Mouse (Mus musculus) kidney, embryonic 15.5 days (tissue): ENCODE results near the gene Slc25a13. TPM values are rescaled to one million over a fixed set of nuclear protein-coding genes. Genes with fewer than 3 reads are reported as not detected.
"Not testable (repeated sequence)": the region's sequence is repeated elsewhere in the genome, so short reads cannot be mapped to it uniquely, and the experiment has no call there.

Experiments used
- ATAC-seq: fragments of 200-750 bp; cut with Nextera tagmentation; replicated peaks from 2 replicates; pipeline ENCODE4 v1.8.0; 2017; ENCODE audit warnings: moderate TSS enrichment; ENCODE audit not compliant: low FRiP score
- H3K27ac ChIP-seq: fragments of 300-500 bp; sonication (generic); 2 replicates; pipeline ENCODE4 v1.5.1; 2015; ENCODE audit warnings: mild to moderate bottlenecking, inconsistent platforms
- H3K27me3 ChIP-seq: fragments of 300-500 bp; sonication (generic); 2 replicates; pipeline ENCODE4 v1.6.1; 2015; ENCODE audit warnings: inconsistent platforms
- H3K36me3 ChIP-seq: fragments of 300-500 bp; sonication (generic); 2 replicates; pipeline ENCODE4 v1.6.1; 2015; ENCODE audit warnings: inconsistent platforms
- H3K4me1 ChIP-seq: fragments of 300-500 bp; sonication (generic); 2 replicates; pipeline ENCODE4 v1.6.1; 2015; ENCODE audit warnings: inconsistent platforms
- H3K4me2 ChIP-seq: fragments of 300-500 bp; sonication (generic); 2 replicates; pipeline ENCODE4 v1.6.1; 2015; ENCODE audit warnings: moderate library complexity, mild to moderate bottlenecking, inconsistent platforms
- H3K4me3 ChIP-seq: fragments of 300-500 bp; sonication (generic); replicated peaks from 2 replicates; pipeline ENCODE4 v1.5.1; 2015; ENCODE audit warnings: mild to moderate bottlenecking, inconsistent platforms
- H3K9ac ChIP-seq: fragments of 300-500 bp; sonication (generic); 2 replicates; pipeline ENCODE4 v1.6.1; 2015; ENCODE audit warnings: mild to moderate bottlenecking, inconsistent platforms
- H3K9me3 ChIP-seq: fragments of 300-500 bp; sonication (generic); replicated peaks from 2 replicates; pipeline ENCODE4 v1.6.1; 2016; ENCODE audit warnings: inconsistent platforms
- WGBS: fragments of 180-500 bp; shearing (Covaris S2); methylation state at CpG from one replicate; pipeline ENCODE4 v1.1.7; 2015; ENCODE audit warnings: mixed read lengths; 5-methylcytosine and 5-hydroxymethylcytosine counted together
- polyA plus RNA-seq: library from polyadenylated mRNA; unstranded; fragments of >200 nt; fragmentation: Nextera tagmentation; extraction: Ambion mirVana; gene quantifications from 2 replicates; pipeline ENCODE4 v1.2.1, GENCODE M21; 2015

Slc25a13 gene
- polyA plus RNA-seq, 1 experiment from 2014 or later, result 43.6 TPM

- WGBS, result 67% methylated on average over 7 of the region's 7 CpGs
- no peak overlapping the region for H3K4me2 ChIP-seq
- H3K4me3 ChIP-seq, result no peak overlapping the region
- ATAC-seq, result peak; percentile 63; the same call in 1 of the 2 replicates
- H3K9ac ChIP-seq, result no peak overlapping the region
- 0 out of 2 replicates have a peak overlapping the region, but pooled peaks have one; percentile 18 for H3K27ac ChIP-seq
- H3K36me3 ChIP-seq, result 0 out of 2 replicates have a peak, but pooled peaks cover 2% of the 10 kb centered on the region
- no peaks in the 10 kb centered on the region for H3K9me3 ChIP-seq
- H3K27me3 ChIP-seq, result no peaks in the 10 kb centered on the region
- H3K4me1 ChIP-seq, result peaks cover 18% of the 10 kb centered on the region
Measured at GRCm38 (mm10) chr6:6184921-6185734, 31.8 kb downstream of the Slc25a13 start.

- WGBS, result 56% methylated on average over 8 of the region's 8 CpGs
- no peaks in the 10 kb centered on the region for H3K9me3 ChIP-seq
- no peak for ATAC-seq
- H3K27ac ChIP-seq, result no peak overlapping the region
- H3K9ac ChIP-seq, result no peak overlapping the region
- peaks cover 13% of the 10 kb centered on the region for H3K36me3 ChIP-seq
- no peaks in the 10 kb centered on the region for H3K27me3 ChIP-seq
- no peak overlapping the region for H3K4me2 ChIP-seq
- peaks cover 18% of the 10 kb centered on the region for H3K4me1 ChIP-seq
- H3K4me3 ChIP-seq, result no peak overlapping the region
Measured at GRCm38 (mm10) chr6:6183601-6184000, 33.4 kb downstream of the Slc25a13 start.

GRCm38 (mm10) chr6:6182191-6182590, 34.8 kb downstream of the Slc25a13 start:
- 92% methylated on average over 7 of the region's 7 CpGs for WGBS
- ATAC-seq, result no peak

GRCm38 (mm10) chr6:6178341-6178740, 38.6 kb downstream of the Slc25a13 start:
- H3K9me3 ChIP-seq, H3K9ac ChIP-seq, H3K27me3 ChIP-seq, H3K4me3 ChIP-seq, H3K27ac ChIP-seq, H3K4me2 ChIP-seq, ATAC-seq: not testable (repeated sequence)
- 91% methylated on average over 15 of the region's 15 CpGs for WGBS
- Histone ChIP-seq H3K4me1 (peaks cover 15% of the 10 kb centered on the region), H3K36me3 (peaks cover 16% of the 10 kb centered on the region)

More at GRCm38 (mm10) chr6:6182191-6182590, 34.8 kb downstream of the Slc25a13 start:
- no peak overlapping the region for H3K27ac ChIP-seq
- H3K4me2 ChIP-seq, result no peak overlapping the region
- H3K27me3 ChIP-seq, result no peaks in the 10 kb centered on the region
- no peak overlapping the region for H3K9ac ChIP-seq
- peaks cover 18% of the 10 kb centered on the region for H3K4me1 ChIP-seq
- H3K4me3 ChIP-seq, result no peak overlapping the region
- H3K36me3 ChIP-seq, result peaks cover 16% of the 10 kb centered on the region
- H3K9me3 ChIP-seq, result no peaks in the 10 kb centered on the region

GRCm38 (mm10) chr6:6175350-6175971, 41.5 kb downstream of the Slc25a13 start:
- Histone ChIP-seq H3K4me2 (no peak overlapping the region), H3K4me1 (peaks cover 15% of the 10 kb centered on the region), H3K4me3 (no peak overlapping the region), H3K27me3 (no peaks in the 10 kb centered on the region), H3K9me3 (no peaks in the 10 kb centered on the region), H3K27ac (no peak overlapping the region), H3K9ac (no peak overlapping the region), H3K36me3 (peaks cover 16% of the 10 kb centered on the region)
- WGBS, result 68% methylated on average over 5 of the region's 5 CpGs
- ATAC-seq, result no peak

GRCm38 (mm10) chr6:6173935-6174561, 42.9 kb downstream of the Slc25a13 start:
- Histone ChIP-seq H3K4me1 (peaks cover 18% of the 10 kb centered on the region), H3K36me3 (peaks cover 7% of the 10 kb centered on the region)
- WGBS, result 42% methylated on average over 9 of the region's 9 CpGs

GRCm38 (mm10) chr6:6173166-6173934, 43.6 kb downstream of the Slc25a13 start:
- Histone ChIP-seq H3K27me3 (no peaks in the 10 kb centered on the region), H3K4me1 (peaks cover 21% of the 10 kb centered on the region), H3K36me3 (peaks cover under 1% of the 10 kb centered on the region; the same call in 1 of the 2 replicates), H3K4me3 (no peak overlapping the region), H3K4me2 (no peak overlapping the region), H3K9me3 (no peaks in the 10 kb centered on the region), H3K9ac (no peak overlapping the region), H3K27ac (no peak overlapping the region)
- no peak for ATAC-seq
- WGBS, result 41% methylated on average over 15 of the region's 15 CpGs

More at GRCm38 (mm10) chr6:6173935-6174561, 42.9 kb downstream of the Slc25a13 start:
- Histone ChIP-seq H3K9ac (no peak overlapping the region), H3K9me3 (no peaks in the 10 kb centered on the region), H3K4me3 (no peak overlapping the region), H3K27me3 (no peaks in the 10 kb centered on the region), H3K27ac (no peak overlapping the region), H3K4me2 (no peak overlapping the region)
- ATAC-seq, result peak; percentile 57; the same call in 1 of the 2 replicates

- WGBS, result 77% methylated on average over 11 of the region's 11 CpGs
- Histone ChIP-seq H3K27me3 (no peaks in the 10 kb centered on the region), H3K9ac (no peak overlapping the region), H3K27ac (no peak overlapping the region), H3K36me3 (no peaks in the 10 kb centered on the region), H3K4me2 (no peak overlapping the region), H3K4me3 (no peak overlapping the region), H3K4me1 (peaks cover 15% of the 10 kb centered on the region), H3K9me3 (no peaks in the 10 kb centered on the region)
- no peak for ATAC-seq
Measured at GRCm38 (mm10) chr6:6168566-6169134, 48.3 kb downstream of the Slc25a13 start.

- Histone ChIP-seq H3K4me2 (no peak overlapping the region), H3K9me3 (no peaks in the 10 kb centered on the region)
- 92% methylated on average over 10 of the region's 10 CpGs for WGBS
Measured at GRCm38 (mm10) chr6:6167339-6168126, 49.4 kb downstream of the Slc25a13 start.

GRCm38 (mm10) chr6:6162993-6163623, 53.9 kb downstream of the Slc25a13 start:
- no peak overlapping the region for H3K27ac ChIP-seq
- no peak for ATAC-seq
- no peaks in the 10 kb centered on the region for H3K36me3 ChIP-seq
- H3K4me1 ChIP-seq, result peaks cover 10% of the 10 kb centered on the region
- H3K4me3 ChIP-seq, result no peak overlapping the region
- no peak overlapping the region for H3K4me2 ChIP-seq
- 87% methylated on average over 7 of the region's 7 CpGs for WGBS
- H3K9ac ChIP-seq, result no peak overlapping the region
- H3K27me3 ChIP-seq, result no peaks in the 10 kb centered on the region
- no peaks in the 10 kb centered on the region for H3K9me3 ChIP-seq

More at GRCm38 (mm10) chr6:6167339-6168126, 49.4 kb downstream of the Slc25a13 start:
- ATAC-seq, result no peak
- H3K27me3 ChIP-seq, result no peaks in the 10 kb centered on the region
- H3K4me1 ChIP-seq, result peaks cover 6% of the 10 kb centered on the region; the same call in 1 of the 2 replicates
- no peak overlapping the region for H3K9ac ChIP-seq
- no peaks in the 10 kb centered on the region for H3K36me3 ChIP-seq
- no peak overlapping the region for H3K4me3 ChIP-seq
- H3K27ac ChIP-seq, result no peak overlapping the region
